Mouse (Mus musculus) lung, postnatal 0 days (tissue): ENCODE results near the gene Fut7. TPM values are rescaled to one million over a fixed set of nuclear protein-coding genes. Genes with fewer than 3 reads are reported as not detected.

Experiments used
- ATAC-seq: fragments of 200-750 bp; cut with Nextera tagmentation; 2 replicates; pipeline ENCODE4 v1.8.0; 2017; ENCODE audit warnings: moderate library complexity
- DNase-seq: peaks from one replicate; pipeline ENCODE4 v3.0.0-alpha.2; 2016; ENCODE audit warnings: low spot score
- H3K27ac ChIP-seq: fragments of 300-500 bp; sonication (generic); 2 replicates; pipeline ENCODE4 v1.5.1; 2014; ENCODE audit warnings: antibody characterized with exemption, mild to moderate bottlenecking, low read length, mixed read lengths
- H3K27me3 ChIP-seq: fragments of 300-500 bp; sonication (generic); replicated peaks from 2 replicates; pipeline ENCODE4 v1.6.1; 2014; ENCODE audit warnings: low read length, mixed read lengths; ENCODE audit not compliant: insufficient read depth
- H3K36me3 ChIP-seq: fragments of 300-500 bp; sonication (generic); 2 replicates; pipeline ENCODE4 v1.6.1; 2014; ENCODE audit warnings: low read length, mixed read lengths; ENCODE audit not compliant: insufficient read depth
- H3K4me1 ChIP-seq: fragments of 300-500 bp; sonication (generic); 2 replicates; pipeline ENCODE4 v1.6.1; 2014; ENCODE audit warnings: antibody characterized with exemption, low read depth, low read length, mixed read lengths; ENCODE audit not compliant: insufficient read depth
- H3K4me2 ChIP-seq: fragments of 300-500 bp; sonication (generic); replicated peaks from 2 replicates; pipeline ENCODE4 v1.6.1; 2014; ENCODE audit warnings: low read depth, mild to moderate bottlenecking, low read length, moderate library complexity, mixed read lengths
- H3K4me3 ChIP-seq: fragments of 300-500 bp; sonication (generic); 2 replicates; pipeline ENCODE4 v1.5.1; 2014; ENCODE audit warnings: low read depth, low read length
- H3K9ac ChIP-seq: fragments of 300-500 bp; sonication (generic); replicated peaks from 2 replicates; pipeline ENCODE4 v1.6.1; 2014; ENCODE audit warnings: low read depth, mild to moderate bottlenecking
- H3K9me3 ChIP-seq: fragments of 300-500 bp; sonication (generic); 2 replicates; pipeline ENCODE4 v1.6.1; 2016; ENCODE audit warnings: low read length, mixed read lengths
- CTCF ChIP-seq: IDR thresholded peaks from 2 replicates; pipeline ENCODE4 v1.5.1; 2016; ENCODE audit warnings: antibody characterized with exemption, mild to moderate bottlenecking
- EP300 ChIP-seq: IDR thresholded peaks from 2 replicates; pipeline ENCODE4 v1.6.1; 2016; ENCODE audit warnings: antibody characterized with exemption, mild to moderate bottlenecking, control low read depth
- WGBS: fragments of 180-500 bp; shearing (Covaris S2); extraction: QIAGEN DNeasy Blood & Tissue Kit; methylation state at CpG from one replicate; pipeline ENCODE4 v1.1.7; 2014; 5-methylcytosine and 5-hydroxymethylcytosine counted together
- polyA plus RNA-seq: library from polyadenylated mRNA; unstranded; fragments of >200 nt; fragmentation: Nextera tagmentation; extraction: Ambion mirVana; gene quantifications from 2 replicates; pipeline ENCODE4 v1.2.1, GENCODE M21; 2015

Fut7 gene
- polyA plus RNA-seq, 1 experiment from 2014 or later, result 0.45 TPM

GRCm38 (mm10) chr2:25452951-25453350 is 29.9 kb downstream of the Fut7 start:
- H3K9ac ChIP-seq, result no peak overlapping the region
- no peak overlapping the region for H3K4me2 ChIP-seq
- WGBS, result 19% methylated on average over 1 of the region's 1 CpGs
- DNase-seq (no peak), ATAC-seq (no peak)
- H3K4me1 ChIP-seq, result no peaks in the 10 kb centered on the region
- no peaks in the 10 kb centered on the region for H3K9me3 ChIP-seq
- H3K4me3 ChIP-seq, result no peak overlapping the region
- H3K36me3 ChIP-seq, result no peaks in the 10 kb centered on the region
- TF ChIP-seq EP300, result no peak
- TF ChIP-seq CTCF, result no peak
- no peaks in the 10 kb centered on the region for H3K27me3 ChIP-seq
- no peak overlapping the region for H3K27ac ChIP-seq

DNA sequence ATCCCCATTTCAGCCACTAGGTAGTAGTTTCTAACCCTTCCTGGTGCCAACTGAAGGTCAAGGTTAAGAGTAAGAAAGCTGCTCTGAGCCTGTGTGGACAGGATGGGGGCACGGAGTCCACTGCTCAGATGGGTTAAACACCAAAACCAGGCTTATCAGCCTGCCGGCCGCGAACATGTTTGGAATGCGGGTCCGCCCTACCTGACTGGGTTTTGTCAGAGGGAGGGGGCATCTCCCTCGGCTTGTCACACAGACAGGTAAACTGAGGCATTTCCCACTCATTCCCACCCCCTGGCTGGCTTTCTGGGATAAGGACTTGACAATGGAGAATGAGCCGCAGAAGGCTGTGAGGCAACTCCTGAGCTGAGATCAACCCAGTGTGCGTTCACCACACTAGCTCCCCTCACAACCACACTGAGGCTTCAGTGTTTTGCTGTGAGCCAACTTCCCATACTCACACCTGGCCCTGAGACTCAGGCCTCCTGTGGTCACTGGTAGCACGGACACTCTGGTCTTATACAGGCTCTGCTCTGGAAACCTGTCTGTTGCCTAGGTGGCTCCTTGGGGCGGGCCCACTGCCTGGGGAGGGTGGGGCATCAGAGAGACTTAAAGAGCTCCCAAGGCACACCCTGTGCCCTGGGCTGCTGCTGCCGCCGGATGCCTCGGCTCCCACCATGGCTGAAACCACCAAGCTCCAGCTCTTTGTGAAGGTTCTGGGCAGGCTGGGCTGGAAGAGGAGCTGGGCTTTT is 33.3 kb downstream of the Fut7 start, which contains the start of gene Clic3:
Clic3 (plus strand) TSS at position 634 of the 749 bp plus-strand sequence.
- Histone ChIP-seq H3K36me3 (no peaks in the 10 kb centered on the region), H3K4me1 (peaks cover 8% of the 10 kb centered on the region; the same call in 1 of the 2 replicates), H3K27me3 (no peaks in the 10 kb centered on the region), H3K9ac (peak within 1 kb of the TSS; percentile 63), H3K9me3 (no peaks in the 10 kb centered on the region), H3K4me2 (peak within 1 kb of the TSS; percentile 54), H3K27ac (peak within 1 kb of the TSS; percentile 96), H3K4me3 (peak within 1 kb of the TSS; percentile 34)
- TF ChIP-seq EP300 (0 out of 2 replicates have a peak, but pooled peaks have one; percentile 33), CTCF (peak; percentile 26; the same call in 1 of the 2 replicates)
- 32% methylated on average over 14 of the region's 14 CpGs for WGBS
- ATAC-seq, result peak; percentile 63
- DNase-seq, result peak; percentile 91

GRCm38 (mm10) chr2:25457022-25457896 is 34.2 kb downstream of the Fut7 start:
- 65% methylated on average over 9 of the region's 9 CpGs for WGBS
- H3K9me3 ChIP-seq, result no peaks in the 10 kb centered on the region
- peak overlapping the region; percentile 34 for H3K4me3 ChIP-seq
- no peaks in the 10 kb centered on the region for H3K36me3 ChIP-seq
- peaks cover 8% of the 10 kb centered on the region; the same call in 1 of the 2 replicates for H3K4me1 ChIP-seq
- peak overlapping the region; percentile 54 for H3K4me2 ChIP-seq
- peak; percentile 92 for TF ChIP-seq EP300
- TF ChIP-seq CTCF, result no peak
- H3K27me3 ChIP-seq, result no peaks in the 10 kb centered on the region
- DNase-seq (peak; percentile 93), ATAC-seq (peak; percentile 64)
- peak overlapping the region; percentile 96 for H3K27ac ChIP-seq
- peak overlapping the region; percentile 63 for H3K9ac ChIP-seq

- ATAC-seq (peak; percentile 45), DNase-seq (peak; percentile 87)
- H3K4me3 ChIP-seq, result no peak overlapping the region
- 41% methylated on average over 5 of the region's 5 CpGs for WGBS
- peaks cover 8% of the 10 kb centered on the region; the same call in 1 of the 2 replicates for H3K4me1 ChIP-seq
- no peaks in the 10 kb centered on the region for H3K36me3 ChIP-seq
- no peak overlapping the region for H3K9ac ChIP-seq
- H3K27me3 ChIP-seq, result no peaks in the 10 kb centered on the region
- no peaks in the 10 kb centered on the region for H3K9me3 ChIP-seq
- peak overlapping the region; percentile 96 for H3K27ac ChIP-seq
- peak overlapping the region; percentile 76 for H3K4me2 ChIP-seq
- peak; percentile 54 for TF ChIP-seq CTCF
- 0 out of 2 replicates have a peak, but pooled peaks have one; percentile 19 for TF ChIP-seq EP300
Observed at GRCm38 (mm10) chr2:25458911-25459310, 35.8 kb downstream of the Fut7 start.

DNA sequence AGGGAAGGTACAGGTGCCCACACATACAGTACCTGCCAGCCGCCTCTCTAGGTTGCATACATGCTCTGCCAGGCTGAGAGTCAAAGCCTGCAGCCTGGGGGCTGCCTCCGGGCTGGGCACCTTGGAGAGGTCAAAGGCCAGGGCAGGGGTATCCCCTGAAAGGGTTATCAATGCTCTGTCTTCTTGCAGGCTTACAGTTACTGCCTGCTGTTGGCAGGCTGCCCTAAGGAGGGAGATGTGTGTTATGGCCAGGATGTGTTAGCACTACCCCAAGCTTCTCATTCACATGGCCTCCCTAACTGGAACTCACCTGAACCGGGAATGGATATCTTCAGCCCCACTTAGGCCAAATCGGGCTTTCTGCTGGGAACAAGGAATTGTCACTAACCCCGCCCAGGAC is 37.1 kb downstream of the Fut7 start:
- Histone ChIP-seq H3K9me3 (no peaks in the 10 kb centered on the region), H3K27me3 (no peaks in the 10 kb centered on the region), H3K27ac (peak overlapping the region; percentile 93), H3K4me3 (peak overlapping the region; percentile 68), H3K4me2 (peak overlapping the region; percentile 76), H3K36me3 (no peaks in the 10 kb centered on the region), H3K4me1 (peaks cover 8% of the 10 kb centered on the region; the same call in 1 of the 2 replicates), H3K9ac (peak overlapping the region; percentile 54)
- ATAC-seq, result no peak
- DNase-seq, result no peak
- no peak for TF ChIP-seq EP300
- no peak for TF ChIP-seq CTCF
- WGBS, result 30% methylated on average over 5 of the region's 5 CpGs
